Mouse (Mus musculus) MEL (cell line): ENCODE results near the gene Ier3. TPM values are rescaled to one million over a fixed set of nuclear protein-coding genes. Genes with fewer than 3 reads are reported as not detected.

ENCODE experiments used
- DNase-seq: peaks from one replicate; pipeline ENCODE4 v3.0.0; 2011; ENCODE audit warnings: low read depth, low spot score
- H3K27ac ChIP-seq: 2 replicates; pipeline ENCODE4 v1.5.1; 2012; ENCODE audit warnings: low read depth, mild to moderate bottlenecking, control low read depth, low read length, moderate library complexity; ENCODE audit not compliant: control insufficient read depth
- H3K27me3 ChIP-seq, 2 experiments: fragments of 150-350 bp in 1 of 2; sonication (generic) in 1 of 2; 2 replicates each; pipeline ENCODE4 v1.6.1; 2012; ENCODE audit warnings: low read length in 2 of 2, mild to moderate bottlenecking in 2 of 2, improper control_type of control experiment in 1 of 2, moderate library complexity in 1 of 2; ENCODE audit not compliant: insufficient read depth in 2 of 2, control insufficient read depth in 1 of 2
- H3K36me3 ChIP-seq, 2 experiments: 2 replicates each; pipeline ENCODE4 v1.6.1; 2012 to 2014; ENCODE audit warnings: low read length in 2 of 2, improper control_type of control experiment in 1 of 2, inconsistent platforms in 1 of 2, mild to moderate bottlenecking in 1 of 2; ENCODE audit not compliant: insufficient read depth in 2 of 2, control insufficient read depth in 1 of 2
- H3K4me1 ChIP-seq, 2 experiments: fragments of 150-350 bp in 1 of 2; sonication (generic) in 1 of 2; 2 replicates each; pipeline ENCODE4 v1.6.1; 2012; ENCODE audit warnings: low read length in 2 of 2, improper control_type of control experiment in 1 of 2, mild to moderate bottlenecking in 1 of 2; ENCODE audit not compliant: insufficient read depth in 2 of 2, control insufficient read depth in 1 of 2
- H3K4me3 ChIP-seq, 2 experiments: fragments of 150-350 bp in 1 of 2; sonication (generic) in 1 of 2; 2 replicates each; pipeline ENCODE4 v1.5.1; 2012; ENCODE audit warnings: low read depth in 2 of 2, low read length in 2 of 2, mild to moderate bottlenecking in 2 of 2, moderate library complexity in 2 of 2, control low read depth in 1 of 2, improper control_type of control experiment in 1 of 2; ENCODE audit not compliant: control insufficient read depth in 1 of 2, insufficient read depth in 1 of 2
- H3K79me2 ChIP-seq: 2 replicates; pipeline ENCODE4 v1.6.1; 2012; ENCODE audit warnings: mild to moderate bottlenecking, low read length, moderate library complexity; ENCODE audit not compliant: control insufficient read depth, poor library complexity, insufficient read depth
- H3K9ac ChIP-seq: 2 replicates; pipeline ENCODE4 v1.6.1; 2012; ENCODE audit warnings: low read depth, mild to moderate bottlenecking, control low read depth, low read length, moderate library complexity; ENCODE audit not compliant: control insufficient read depth, poor library complexity, severe bottlenecking
- H3K9me3 ChIP-seq: fragments of 150-350 bp; sonication (generic); replicated peaks from 2 replicates; pipeline ENCODE4 v1.6.1; 2012; ENCODE audit warnings: mild to moderate bottlenecking, low read length, improper control_type of control experiment, moderate library complexity; ENCODE audit not compliant: insufficient read depth
- CHD2 ChIP-seq: IDR thresholded peaks from 2 replicates; pipeline ENCODE4 v1.6.1; 2011; ENCODE audit warnings: low read length, improper control_type of control experiment
- E2F4 ChIP-seq: IDR thresholded peaks from 2 replicates; pipeline ENCODE4 v1.6.1; 2011; ENCODE audit warnings: low read depth, low read length, improper control_type of control experiment, borderline replicate concordance
- ELF1 ChIP-seq: IDR thresholded peaks from 2 replicates; pipeline ENCODE4 v1.6.1; 2014; ENCODE audit warnings: low read depth, mild to moderate bottlenecking, inconsistent platforms, low read length, improper control_type of control experiment, moderate library complexity
- EP300 ChIP-seq, 2 experiments: IDR thresholded peaks; 2 replicates each; pipeline ENCODE4 v1.6.1; 2011; ENCODE audit warnings: improper control_type of control experiment in 2 of 2, low read length in 2 of 2, low read depth in 1 of 2, mild to moderate bottlenecking in 1 of 2
- ETS1 ChIP-seq: IDR thresholded peaks from 2 replicates; pipeline ENCODE4 v1.6.1; 2012; ENCODE audit warnings: low read depth, mild to moderate bottlenecking, inconsistent platforms, low read length, improper control_type of control experiment, moderate library complexity
- GATA1 ChIP-seq: IDR thresholded peaks from 2 replicates; pipeline ENCODE4 v1.6.1; 2011; ENCODE audit warnings: low read depth, low read length, improper control_type of control experiment
- HCFC1 ChIP-seq: IDR thresholded peaks from 2 replicates; pipeline ENCODE4 v1.6.1; 2012; ENCODE audit warnings: low read depth, mild to moderate bottlenecking, inconsistent platforms, low read length, improper control_type of control experiment, moderate library complexity
- JUND ChIP-seq: IDR thresholded peaks from 2 replicates; pipeline ENCODE4 v1.6.1; 2011; ENCODE audit warnings: low read depth, mild to moderate bottlenecking, improper control_type of control experiment, low read length
- KAT2A ChIP-seq: conservative IDR thresholded peaks from 2 replicates; pipeline ENCODE4 v1.6.1; 2012; ENCODE audit warnings: low read depth, low read length, improper control_type of control experiment, inconsistent platforms
- MAFK ChIP-seq: IDR thresholded peaks from 2 replicates; pipeline ENCODE4 v1.6.1; 2011; ENCODE audit warnings: low read depth, mild to moderate bottlenecking, low read length, improper control_type of control experiment, borderline replicate concordance
- MAX ChIP-seq: IDR thresholded peaks from 2 replicates; pipeline ENCODE4 v1.6.1; 2011; ENCODE audit warnings: low read length, improper control_type of control experiment
- MYB ChIP-seq: IDR thresholded peaks from 2 replicates; pipeline ENCODE4 v1.6.1; 2011; ENCODE audit warnings: mild to moderate bottlenecking, low read depth, low read length, improper control_type of control experiment
- MYC ChIP-seq: IDR thresholded peaks from 2 replicates; pipeline ENCODE4 v1.6.1; 2011; ENCODE audit warnings: low read depth, mild to moderate bottlenecking, low read length, improper control_type of control experiment, moderate library complexity
- POLR2A ChIP-seq, 2 experiments: IDR thresholded peaks; 2 replicates each; pipeline ENCODE4 v1.6.1; 2011 to 2012; ENCODE audit warnings: low read length in 2 of 2, mild to moderate bottlenecking in 2 of 2, control low read depth in 1 of 2, improper control_type of control experiment in 1 of 2, low read depth in 1 of 2, moderate library complexity in 1 of 2; ENCODE audit not compliant: control insufficient read depth in 1 of 2, insufficient read depth in 1 of 2, poor library complexity in 1 of 2
- POLR2AphosphoS2 ChIP-seq: IDR thresholded peaks from 2 replicates; pipeline ENCODE4 v1.6.1; 2011; ENCODE audit warnings: low read length, improper control_type of control experiment
- POLR2AphosphoS5 ChIP-seq: IDR thresholded peaks from 2 replicates; pipeline ENCODE4 v1.6.1; 2012; ENCODE audit warnings: low read depth, borderline replicate concordance, mild to moderate bottlenecking, inconsistent platforms, low read length, moderate library complexity, mixed read lengths
- RAD21 ChIP-seq: IDR thresholded peaks from 2 replicates; pipeline ENCODE4 v1.6.1; 2011; ENCODE audit warnings: mild to moderate bottlenecking, low read depth, low read length, improper control_type of control experiment
- RCOR1 ChIP-seq: IDR thresholded peaks from 2 replicates; pipeline ENCODE4 v1.6.1; 2012; ENCODE audit warnings: low read depth, mild to moderate bottlenecking, inconsistent platforms, low read length, improper control_type of control experiment
- SIN3A ChIP-seq: IDR thresholded peaks from 2 replicates; pipeline ENCODE4 v1.6.1; 2012; ENCODE audit warnings: low read length, improper control_type of control experiment, inconsistent platforms
- TAL1 ChIP-seq: IDR thresholded peaks from 2 replicates; pipeline ENCODE4 v1.6.1; 2012; ENCODE audit warnings: mild to moderate bottlenecking, inconsistent platforms, low read length, moderate library complexity, mixed read lengths
- UBTF ChIP-seq: IDR thresholded peaks from 2 replicates; pipeline ENCODE4 v1.6.1; 2012; ENCODE audit warnings: low read depth, mild to moderate bottlenecking, inconsistent platforms, low read length, improper control_type of control experiment, moderate library complexity, borderline replicate concordance; ENCODE audit not compliant: insufficient read depth
- USF1 ChIP-seq: IDR thresholded peaks from 2 replicates; pipeline ENCODE4 v1.6.1; 2014; ENCODE audit warnings: low read depth, mild to moderate bottlenecking, inconsistent platforms, low read length, improper control_type of control experiment, moderate library complexity
- ZKSCAN1 ChIP-seq: IDR thresholded peaks from 2 replicates; pipeline ENCODE4 v1.6.1; 2012; ENCODE audit warnings: low read depth, mild to moderate bottlenecking, inconsistent platforms, low read length, improper control_type of control experiment, moderate library complexity
- ZNF384 ChIP-seq: IDR thresholded peaks from 2 replicates; pipeline ENCODE4 v1.6.1; 2012; ENCODE audit warnings: low read depth, mild to moderate bottlenecking, inconsistent platforms, low read length, improper control_type of control experiment
- polyA plus RNA-seq, 2 experiments: library from polyadenylated mRNA; stranded (reverse) in 1 of 2; unstranded in 1 of 2; fragments of >175 nt in 1 of 2; fragments of >200 nt in 1 of 2; gene quantifications; 2 replicates each; pipeline versions ENCODE4 v1.2.1 to v1.2.4; 2012; ENCODE audit warnings: low replicate concordance in 2 of 2, low read depth in 1 of 2; ENCODE audit not compliant: insufficient read length in 2 of 2, insufficient read depth in 1 of 2, missing spikeins in 1 of 2
- total RNA-seq: library from RNA; depleted of rRNA; stranded (reverse); fragments of 300-350 nt; gene quantifications from 2 replicates; pipeline ENCODE4 v1.2.3, GENCODE M21; 2012

Gene Ier3
- total and polyA plus RNA-seq, 3 experiments, result 5.5 to 12.2 TPM; not detected in 1

DNA sequence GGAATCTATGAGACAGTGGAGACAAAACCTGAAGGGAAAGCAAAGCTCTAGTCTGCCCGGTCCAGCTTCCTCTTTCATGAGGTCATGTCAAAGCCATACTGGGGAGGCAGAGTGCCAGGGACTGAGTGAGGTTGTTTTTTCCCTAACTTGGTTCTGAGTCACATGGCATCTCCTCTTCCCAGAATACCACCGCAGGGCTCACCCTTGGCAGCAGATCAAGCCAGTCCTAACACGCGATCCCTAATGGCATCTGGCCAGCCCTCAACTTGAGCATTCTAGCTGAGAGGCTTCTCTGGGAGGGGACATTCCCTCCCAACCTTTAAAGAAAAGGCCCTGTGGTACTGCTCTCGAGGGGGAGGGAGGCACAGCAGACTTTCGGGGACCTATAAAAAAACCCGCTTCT, 8.2 kb upstream of the Ier3 start (continued):
- TF ChIP-seq KAT2A (no peak), SIN3A (peak; percentile 71), MAFK (no peak), CHD2 (no peak), HCFC1 (no peak; the same call in 1 of the 2 replicates), JUND (no peak), ELF1 (0 out of 2 replicates have a peak, but pooled peaks have one; percentile 6), MAX (peak; percentile 82), POLR2AphosphoS5 (no peak), ZNF384 (no peak), RAD21 (no peak), UBTF (no peak), MYB (no peak), ZKSCAN1 (no peak), RCOR1 (peak; percentile 35; the same call in 1 of the 2 replicates), POLR2AphosphoS2 (no peak), POLR2A (IDR thresholded peaks at IDR 0.05; ENCODE audit: control insufficient read depth in 1 of 2, insufficient read depth in 1 of 2, low read depth in 1 of 2, low read length in 2 of 2, poor library complexity in 1 of 2) (0 out of 4 replicates have a peak, but pooled peaks of 1 of the 2 experiments have one; percentile 18), TAL1 (no peak), EP300 (IDR thresholded peaks at IDR 0.05; ENCODE audit: low read depth in 1 of 2, low read length in 2 of 2) (peak in 1 of 2 experiments; percentile 35; a peak in 2 of 4 replicates)

DNA sequence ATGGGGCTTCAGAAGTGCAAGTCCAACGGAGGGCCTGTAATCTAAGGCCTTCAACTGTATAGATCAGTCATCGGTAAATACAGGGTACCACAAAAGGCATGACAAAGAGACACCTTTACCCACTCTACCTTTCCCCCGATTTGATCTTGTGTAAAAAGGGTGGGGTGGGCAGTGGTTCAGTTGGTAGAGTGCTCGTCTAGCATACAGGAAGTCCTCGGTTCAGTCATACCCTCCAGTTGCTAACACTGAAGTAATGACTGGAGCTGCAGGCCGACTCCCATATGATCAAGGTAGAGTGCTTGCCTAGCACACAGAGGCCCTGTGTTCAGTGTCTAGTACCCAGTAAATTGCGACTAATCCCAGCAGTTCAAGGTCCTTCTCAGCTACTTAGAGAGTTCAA, 7.8 kb upstream of the Ier3 start:
- Histone ChIP-seq H3K27me3 (no peaks in the 10 kb centered on the region), H3K79me2 (no peaks in the 10 kb centered on the region), H3K27ac (peak overlapping the region; percentile 73), H3K36me3 (peaks cover 0 to 20% of the 10 kb centered on the region in 2 experiments; a peak in 2 of 4 replicates), H3K4me1 (peaks cover 7 to 30% of the 10 kb centered on the region in 2 experiments), H3K9me3 (no peaks in the 10 kb centered on the region), H3K4me3 (peak overlapping the region; percentile 17 to 35; a peak in 1 of 4 replicates), H3K9ac (peak overlapping the region; percentile 63)
- DNase-seq, result peak; percentile 67
- TF ChIP-seq POLR2AphosphoS5 (no peak), SIN3A (0 out of 2 replicates have a peak, but pooled peaks have one; percentile 3), POLR2AphosphoS2 (no peak), ETS1 (no peak), E2F4 (no peak), MYC (no peak), EP300 (IDR thresholded peaks at IDR 0.05; ENCODE audit: low read depth in 1 of 2, low read length in 2 of 2) (no peak), CHD2 (no peak), GATA1 (no peak), POLR2A (IDR thresholded peaks at IDR 0.05; ENCODE audit: control insufficient read depth in 1 of 2, insufficient read depth in 1 of 2, low read depth in 1 of 2, low read length in 2 of 2, poor library complexity in 1 of 2) (0 out of 4 replicates have a peak, but pooled peaks of 1 of the 2 experiments have one; percentile 20), USF1 (no peak)
